Mouse (Mus musculus) intestine, embryonic 14.5 days (tissue): ENCODE measurements at regions not wholly inside any gene's neighbourhood (a gene's known extent, or its start where the extent isn't known, plus 50 kb on each side); places are given as distances from the start of the nearest gene placed in this dataset.
A peak's percentile ranks its signal among the peaks of the same experiment; 100 is the strongest.

Source experiments
- ATAC-seq: fragments of 200-750 bp; cut with Nextera tagmentation; replicated peaks from 2 replicates; pipeline ENCODE4 v1.8.0; 2017; ENCODE audit warnings: low read depth, moderate number of reproducible peaks, moderate TSS enrichment, moderate library complexity; ENCODE audit not compliant: low FRiP score, low TSS enrichment
- DNase-seq: peaks from one replicate; pipeline ENCODE4 v3.0.0-alpha.2; 2018; ENCODE audit warnings: low spot score
- H3K27ac ChIP-seq: fragments of 300-500 bp; sonication (generic); 2 replicates; pipeline ENCODE4 v1.5.1; 2014; ENCODE audit warnings: low read depth, mild to moderate bottlenecking, control low read depth
- H3K27me3 ChIP-seq: fragments of 300-500 bp; sonication (generic); replicated peaks from 2 replicates; pipeline ENCODE4 v1.6.1; 2014; ENCODE audit warnings: low read length, control low read depth; ENCODE audit not compliant: control insufficient read depth, insufficient read depth
- H3K36me3 ChIP-seq: fragments of 300-500 bp; sonication (generic); 2 replicates; pipeline ENCODE4 v1.6.1; 2014; ENCODE audit warnings: low read length, control low read depth; ENCODE audit not compliant: control insufficient read depth, insufficient read depth
- H3K4me1 ChIP-seq: fragments of 300-500 bp; sonication (generic); replicated peaks from 2 replicates; pipeline ENCODE4 v1.6.1; 2014; ENCODE audit warnings: low read length, control low read depth, mixed read lengths; ENCODE audit not compliant: control insufficient read depth, insufficient read depth
- H3K4me2 ChIP-seq: fragments of 300-500 bp; sonication (generic); 2 replicates; pipeline ENCODE4 v1.6.1; 2014; ENCODE audit warnings: low read length
- H3K4me3 ChIP-seq: fragments of 300-500 bp; sonication (generic); 2 replicates; pipeline ENCODE4 v1.5.1; 2014; ENCODE audit warnings: low read depth, low read length, control low read depth, mixed read lengths
- H3K9ac ChIP-seq: fragments of 300-500 bp; sonication (generic); 2 replicates; pipeline ENCODE4 v1.6.1; 2014; ENCODE audit warnings: mild to moderate bottlenecking, low read length
- H3K9me3 ChIP-seq: fragments of 300-500 bp; sonication (generic); 2 replicates; pipeline ENCODE4 v1.6.1; 2016; ENCODE audit warnings: low read length, control low read depth; ENCODE audit not compliant: control insufficient read depth
- WGBS: fragments of 180-500 bp; shearing (Covaris S2); extraction: QIAGEN DNeasy Blood & Tissue Kit; methylation state at CpG from one replicate; pipeline ENCODE4 v1.1.7; 2014; 5-methylcytosine and 5-hydroxymethylcytosine counted together

- WGBS: 31% methylated on average over 6 of the region's 6 CpGs
- H3K9ac ChIP-seq: no peak overlapping the region
- H3K27ac ChIP-seq: no peak overlapping the region
- H3K36me3 ChIP-seq: no peaks in the 10 kb centered on the region
- DNase-seq (no peak), ATAC-seq (no peak)
- no peak overlapping the region for H3K4me2 ChIP-seq
- H3K9me3 ChIP-seq: no peaks in the 10 kb centered on the region
- no peaks in the 10 kb centered on the region for H3K27me3 ChIP-seq
- H3K4me1 ChIP-seq: 0 out of 2 replicates have a peak, but pooled peaks cover 3% of the 10 kb centered on the region
- no peak overlapping the region for H3K4me3 ChIP-seq
Measured at GRCm38 (mm10) chr11:45693206-45693605, 158.6 kb upstream of the Clint1 start.

- Histone ChIP-seq H3K27me3 (no peaks in the 10 kb centered on the region), H3K4me3 (no peak overlapping the region), H3K4me2 (no peak overlapping the region), H3K4me1 (no peaks in the 10 kb centered on the region), H3K9me3 (no peaks in the 10 kb centered on the region), H3K27ac (no peak overlapping the region), H3K36me3 (no peaks in the 10 kb centered on the region), H3K9ac (no peak overlapping the region)
- ATAC-seq (no peak), DNase-seq (no peak)
- WGBS: 56% methylated on average over 3 of the region's 3 CpGs
Measured at GRCm38 (mm10) chr11:45701506-45701905, 150.3 kb upstream of the Clint1 start.

GRCm38 (mm10) chr11:45702916-45703315 is 148.9 kb upstream of the Clint1 start:
- H3K4me2 ChIP-seq: no peak overlapping the region
- ATAC-seq (no peak), DNase-seq (no peak)
- H3K36me3 ChIP-seq: no peaks in the 10 kb centered on the region
- H3K9me3 ChIP-seq: no peaks in the 10 kb centered on the region
- no peaks in the 10 kb centered on the region for H3K4me1 ChIP-seq
- 59% methylated on average over 3 of the region's 3 CpGs for WGBS
- H3K27ac ChIP-seq: no peak overlapping the region
- H3K9ac ChIP-seq: no peak overlapping the region
- no peaks in the 10 kb centered on the region for H3K27me3 ChIP-seq
- H3K4me3 ChIP-seq: no peak overlapping the region

GRCm38 (mm10) chr11:45704411-45704810 is 147.4 kb upstream of the Clint1 start:
- DNase-seq (no peak), ATAC-seq (no peak)
- Histone ChIP-seq H3K27me3 (no peaks in the 10 kb centered on the region), H3K27ac (no peak overlapping the region), H3K9ac (no peak overlapping the region), H3K36me3 (no peaks in the 10 kb centered on the region), H3K9me3 (no peaks in the 10 kb centered on the region), H3K4me3 (no peak overlapping the region), H3K4me2 (no peak overlapping the region), H3K4me1 (no peaks in the 10 kb centered on the region)
- WGBS: 70% methylated on average over 5 of the region's 5 CpGs

- ATAC-seq: no peak
- Histone ChIP-seq H3K27me3 (no peaks in the 10 kb centered on the region), H3K36me3 (no peaks in the 10 kb centered on the region), H3K4me3 (no peak overlapping the region), H3K9ac (no peak overlapping the region), H3K27ac (no peak overlapping the region), H3K4me1 (no peaks in the 10 kb centered on the region), H3K9me3 (no peaks in the 10 kb centered on the region), H3K4me2 (no peak overlapping the region)
- DNase-seq: no peak
- WGBS: 65% methylated on average over 2 of the region's 2 CpGs
Measured at GRCm38 (mm10) chr11:45718630-45719029, 133.2 kb upstream of the Clint1 start.

- no peak for ATAC-seq
- 86% methylated on average over 6 of the region's 6 CpGs for WGBS
- Histone ChIP-seq H3K4me3 (no peak overlapping the region), H3K36me3 (no peaks in the 10 kb centered on the region), H3K9ac (no peak overlapping the region), H3K27ac (no peak overlapping the region), H3K9me3 (no peaks in the 10 kb centered on the region), H3K4me2 (no peak overlapping the region), H3K4me1 (no peaks in the 10 kb centered on the region), H3K27me3 (no peaks in the 10 kb centered on the region)
- no peak for DNase-seq
Measured at GRCm38 (mm10) chr11:45719821-45720220, 132.0 kb upstream of the Clint1 start.

- Histone ChIP-seq H3K27me3 (no peaks in the 10 kb centered on the region), H3K9ac (no peak overlapping the region), H3K4me3 (no peak overlapping the region), H3K4me1 (no peaks in the 10 kb centered on the region), H3K9me3 (no peaks in the 10 kb centered on the region), H3K36me3 (no peaks in the 10 kb centered on the region), H3K27ac (no peak overlapping the region), H3K4me2 (no peak overlapping the region)
- 43% methylated on average over 3 of the region's 3 CpGs for WGBS
- DNase-seq (peak; percentile 54), ATAC-seq (no peak)
Measured at GRCm38 (mm10) chr11:45736561-45736960, 115.3 kb upstream of the Clint1 start.

- WGBS: 74% methylated on average over 6 of the region's 6 CpGs
- ATAC-seq (no peak), DNase-seq (no peak)
- Histone ChIP-seq H3K4me1 (no peaks in the 10 kb centered on the region), H3K4me3 (no peak overlapping the region), H3K4me2 (no peak overlapping the region), H3K27me3 (no peaks in the 10 kb centered on the region), H3K36me3 (no peaks in the 10 kb centered on the region), H3K9ac (no peak overlapping the region), H3K27ac (no peak overlapping the region), H3K9me3 (no peaks in the 10 kb centered on the region)
Measured at GRCm38 (mm10) chr11:45738331-45738730, 113.5 kb upstream of the Clint1 start.

- WGBS: 79% methylated on average over 2 of the region's 2 CpGs
- no peaks in the 10 kb centered on the region for H3K27me3 ChIP-seq
- no peak for ATAC-seq
- H3K4me1 ChIP-seq: no peaks in the 10 kb centered on the region
- no peak overlapping the region for H3K4me2 ChIP-seq
- H3K9ac ChIP-seq: no peak overlapping the region
- H3K9me3 ChIP-seq: no peaks in the 10 kb centered on the region
- no peak overlapping the region for H3K27ac ChIP-seq
- no peaks in the 10 kb centered on the region for H3K36me3 ChIP-seq
- no peak overlapping the region for H3K4me3 ChIP-seq
- DNase-seq: no peak
Measured at GRCm38 (mm10) chr11:45745941-45746340, 105.9 kb upstream of the Clint1 start.
